Mouse (Mus musculus) bone marrow, adult 2 months (tissue): Measurements from ENCODE around the gene Narfl.

Source experiments
- CTCF ChIP-seq: fragments of 200-500 bp; IDR thresholded peaks from 2 replicates; pipeline ENCODE4 v1.5.1; 2011; ENCODE audit warnings: low read length, control low read depth; ENCODE audit not compliant: control insufficient read depth, insufficient read depth
- POLR2A ChIP-seq: fragments of 200-500 bp; IDR thresholded peaks from 2 replicates; pipeline ENCODE4 v1.6.1; 2011; ENCODE audit warnings: low read depth, mild to moderate bottlenecking, control low read depth, low read length, borderline replicate concordance; ENCODE audit not compliant: control insufficient read depth

GRCm38 (mm10) chr17:25755627-25756377 is 17.8 kb upstream of the Narfl start:
- TF ChIP-seq CTCF, result no peak
- no peak for TF ChIP-seq POLR2A
